Mouse (Mus musculus): ENCODE results near the gene Rassf5. TPM values are rescaled to one million over a fixed set of nuclear protein-coding genes. Genes with fewer than 3 reads are reported as not detected.
"Not testable (repeated sequence)": the region's sequence is repeated elsewhere in the genome, so short reads cannot be mapped to it uniquely, and the experiment has no call there.

The Rassf5 gene
- polyA plus RNA-seq, 1 experiment from 2014 or later, result 6.7 TPM

DNA sequence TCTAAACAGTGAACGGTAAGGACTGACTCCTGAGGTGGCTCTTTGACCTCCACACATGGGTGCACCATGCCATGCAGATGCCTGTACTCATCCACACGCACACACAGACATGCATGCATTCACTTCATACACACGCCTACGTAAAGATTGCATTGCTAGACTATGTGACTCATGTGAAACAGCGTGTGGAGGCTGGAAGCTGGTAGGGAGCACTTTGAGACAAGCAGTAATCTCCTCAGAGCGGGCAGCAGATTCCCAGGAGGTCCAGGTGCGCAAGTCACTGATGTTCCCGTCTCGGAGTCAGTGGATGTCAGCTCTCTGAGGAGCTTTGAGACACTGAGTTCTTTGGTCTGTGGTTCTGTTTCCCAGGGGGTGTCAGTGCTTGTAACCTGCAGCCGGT, 77.4 kb downstream of the Rassf5 start:
- H3K4me1 ChIP-seq (ENCODE audit: control insufficient read depth, insufficient read depth, low read depth, low read length), result no peaks in the 10 kb centered on the region
- no peak overlapping the region for H3K9ac ChIP-seq (ENCODE audit: low read depth, low read length)
- no peak overlapping the region for H3K4me2 ChIP-seq (ENCODE audit: low read length)
- WGBS, result 93% methylated on average over 10 of the region's 10 CpGs
- H3K27me3 ChIP-seq (replicated peaks; ENCODE audit: control insufficient read depth, insufficient read depth, low read length), result no peaks in the 10 kb centered on the region
- H3K27ac ChIP-seq (ENCODE audit: low read depth, low read length), result no peak overlapping the region
- no peak overlapping the region for H3K4me3 ChIP-seq (ENCODE audit: low read length)
- H3K36me3 ChIP-seq (ENCODE audit: control insufficient read depth, insufficient read depth, low read length), result peaks cover 47% of the 10 kb centered on the region
- no peaks in the 10 kb centered on the region for H3K9me3 ChIP-seq (ENCODE audit: control insufficient read depth, low read length)
- ATAC-seq, result no peak

GRCm38 (mm10) chr1:131164427-131164826, 80.6 kb downstream of the Rassf5 start:
- no peak overlapping the region for H3K9ac ChIP-seq (ENCODE audit: low read depth, low read length)
- peaks cover 49% of the 10 kb centered on the region for H3K36me3 ChIP-seq (ENCODE audit: control insufficient read depth, insufficient read depth, low read length)
- no peak for ATAC-seq
- H3K4me2 ChIP-seq (ENCODE audit: low read length), result no peak overlapping the region
- no peaks in the 10 kb centered on the region for H3K27me3 ChIP-seq (replicated peaks; ENCODE audit: control insufficient read depth, insufficient read depth, low read length)
- 84% methylated on average over 6 of the region's 6 CpGs for WGBS
- H3K4me1 ChIP-seq (ENCODE audit: control insufficient read depth, insufficient read depth, low read depth, low read length), result no peaks in the 10 kb centered on the region
- H3K9me3 ChIP-seq (ENCODE audit: control insufficient read depth, low read length), result no peaks in the 10 kb centered on the region
- no peak overlapping the region for H3K4me3 ChIP-seq (ENCODE audit: low read length)
- H3K27ac ChIP-seq (ENCODE audit: low read depth, low read length), result no peak overlapping the region

DNA sequence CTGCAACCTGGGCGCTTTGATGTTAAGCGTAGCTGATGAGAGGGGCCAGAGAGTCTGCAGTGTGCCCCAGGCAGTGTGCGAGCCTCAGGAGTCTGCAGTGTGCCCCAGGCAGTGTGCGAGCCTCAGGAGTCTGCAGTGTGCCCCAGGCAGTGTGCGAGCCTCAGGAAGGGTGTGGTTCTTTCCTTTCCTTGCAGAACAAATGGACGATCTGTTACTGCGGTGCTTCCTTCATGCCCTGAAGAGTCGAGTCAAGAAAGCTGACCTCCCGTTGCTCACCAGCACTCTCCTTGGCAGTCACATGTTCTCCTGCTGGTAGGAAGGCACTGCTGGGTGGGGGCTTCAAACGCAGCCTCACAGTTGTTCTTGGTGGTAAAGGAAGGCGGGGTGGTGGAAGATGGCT, 84.0 kb downstream of the Rassf5 start:
- H3K4me2 ChIP-seq (ENCODE audit: low read length), result no peak overlapping the region
- no peaks in the 10 kb centered on the region for H3K4me1 ChIP-seq (ENCODE audit: control insufficient read depth, insufficient read depth, low read depth, low read length)
- no peak for ATAC-seq
- H3K27ac ChIP-seq (ENCODE audit: low read depth, low read length), result no peak overlapping the region
- no peak overlapping the region for H3K4me3 ChIP-seq (ENCODE audit: low read length)
- no peaks in the 10 kb centered on the region for H3K9me3 ChIP-seq (ENCODE audit: control insufficient read depth, low read length)
- no peak overlapping the region for H3K9ac ChIP-seq (ENCODE audit: low read depth, low read length)
- 85% methylated on average over 11 of the region's 11 CpGs for WGBS
- H3K27me3 ChIP-seq (replicated peaks; ENCODE audit: control insufficient read depth, insufficient read depth, low read length), result no peaks in the 10 kb centered on the region
- peaks cover 37% of the 10 kb centered on the region for H3K36me3 ChIP-seq (ENCODE audit: control insufficient read depth, insufficient read depth, low read length)

GRCm38 (mm10) chr1:131159573-131160327, 85.3 kb downstream of the Rassf5 start:
- WGBS, result 95% methylated on average over 3 of the region's 3 CpGs
- peaks cover 36% of the 10 kb centered on the region for H3K36me3 ChIP-seq (ENCODE audit: control insufficient read depth, insufficient read depth, low read length)

DNA sequence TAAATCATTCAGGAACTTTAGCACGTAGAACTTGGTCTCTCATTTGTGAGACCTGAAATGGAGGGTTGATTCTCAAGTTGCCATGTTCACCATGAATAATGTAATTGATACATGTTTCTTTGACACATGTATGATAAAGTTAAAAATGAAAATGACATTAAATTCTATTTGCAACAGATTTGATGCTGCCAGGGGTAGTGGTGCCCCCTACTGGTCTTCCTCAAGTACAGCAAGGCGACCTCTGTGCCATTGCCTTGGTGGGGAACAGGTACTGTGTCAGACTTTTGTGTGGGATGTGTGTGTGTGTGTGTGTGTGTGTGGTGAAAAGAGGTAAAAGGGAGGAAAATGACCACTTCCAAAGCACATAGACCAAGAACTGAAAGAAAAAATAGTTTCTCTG, 89.6 kb downstream of the Rassf5 start:
- no peak for ATAC-seq
- Histone ChIP-seq H3K4me1 (ENCODE audit: control insufficient read depth, insufficient read depth, low read depth, low read length) (peaks cover 8% of the 10 kb centered on the region), H3K4me2 (ENCODE audit: low read length) (no peak overlapping the region), H3K4me3 (ENCODE audit: low read length) (no peak overlapping the region), H3K9ac (ENCODE audit: low read depth, low read length) (no peak overlapping the region), H3K27ac (ENCODE audit: low read depth, low read length) (no peak overlapping the region), H3K36me3 (ENCODE audit: control insufficient read depth, insufficient read depth, low read length) (peaks cover 12% of the 10 kb centered on the region), H3K27me3 (replicated peaks; ENCODE audit: control insufficient read depth, insufficient read depth, low read length) (no peaks in the 10 kb centered on the region), H3K9me3 (ENCODE audit: control insufficient read depth, low read length) (no peaks in the 10 kb centered on the region)
- 56% methylated on average over 2 of the region's 2 CpGs for WGBS

More at GRCm38 (mm10) chr1:131159573-131160327, 85.3 kb downstream of the Rassf5 start:
- not testable (repeated sequence) for H3K4me1 ChIP-seq (ENCODE audit: control insufficient read depth, insufficient read depth, low read depth, low read length); H3K4me3 ChIP-seq (ENCODE audit: low read length); ATAC-seq; H3K27me3 ChIP-seq (replicated peaks; ENCODE audit: control insufficient read depth, insufficient read depth, low read length); H3K9me3 ChIP-seq (ENCODE audit: control insufficient read depth, low read length); H3K9ac ChIP-seq (ENCODE audit: low read depth, low read length); H3K4me2 ChIP-seq (ENCODE audit: low read length); H3K27ac ChIP-seq (ENCODE audit: low read depth, low read length)

- Histone ChIP-seq H3K9me3 (ENCODE audit: control insufficient read depth, low read length) (no peaks in the 10 kb centered on the region), H3K4me2 (ENCODE audit: low read length) (peak within 1 kb of the TSS; percentile 87), H3K27ac (ENCODE audit: low read depth, low read length) (peak within 1 kb of the TSS; percentile 61), H3K4me1 (ENCODE audit: control insufficient read depth, insufficient read depth, low read depth, low read length) (peaks cover 8% of the 10 kb centered on the region), H3K36me3 (ENCODE audit: control insufficient read depth, insufficient read depth, low read length) (peaks cover 2% of the 10 kb centered on the region; the same call in 1 of the 2 replicates), H3K4me3 (ENCODE audit: low read length) (peak within 1 kb of the TSS; percentile 75), H3K9ac (ENCODE audit: low read depth, low read length) (peak within 1 kb of the TSS; percentile 82), H3K27me3 (replicated peaks; ENCODE audit: control insufficient read depth, insufficient read depth, low read length) (no peaks in the 10 kb centered on the region)
- WGBS, result under 1% methylated on average over 27 of the region's 27 CpGs
- peak; percentile 99 for ATAC-seq
These were observed 91.9 kb downstream of the Rassf5 start, which contains the start of gene Eif2d for GRCm38 (mm10) chr1:131153018-131153629. TSS of gene Eif2d (plus strand) at chr1:131153181.

- Histone ChIP-seq H3K9me3 (ENCODE audit: control insufficient read depth, low read length) (no peaks in the 10 kb centered on the region), H3K4me3 (ENCODE audit: low read length) (no peak overlapping the region), H3K9ac (ENCODE audit: low read depth, low read length) (no peak overlapping the region), H3K27ac (ENCODE audit: low read depth, low read length) (no peak overlapping the region), H3K4me1 (ENCODE audit: control insufficient read depth, insufficient read depth, low read depth, low read length) (peaks cover 8% of the 10 kb centered on the region), H3K27me3 (replicated peaks; ENCODE audit: control insufficient read depth, insufficient read depth, low read length) (no peaks in the 10 kb centered on the region), H3K4me2 (ENCODE audit: low read length) (no peak overlapping the region), H3K36me3 (ENCODE audit: control insufficient read depth, insufficient read depth, low read length) (no peaks in the 10 kb centered on the region)
- no peak for ATAC-seq
- WGBS, result 78% methylated on average over 1 of the region's 1 CpGs
These were observed 95.6 kb downstream of the Rassf5 start for GRCm38 (mm10) chr1:131149496-131149895.

- WGBS, result 89% methylated on average over 3 of the region's 3 CpGs
- no peaks in the 10 kb centered on the region for H3K36me3 ChIP-seq (ENCODE audit: control insufficient read depth, insufficient read depth, low read length)
- H3K27me3 ChIP-seq (replicated peaks; ENCODE audit: control insufficient read depth, insufficient read depth, low read length), result no peaks in the 10 kb centered on the region
- H3K27ac ChIP-seq (ENCODE audit: low read depth, low read length), result no peak overlapping the region
- no peak overlapping the region for H3K4me2 ChIP-seq (ENCODE audit: low read length)
- H3K9ac ChIP-seq (ENCODE audit: low read depth, low read length), result no peak overlapping the region
- no peak overlapping the region for H3K4me3 ChIP-seq (ENCODE audit: low read length)
- no peak for ATAC-seq
- H3K9me3 ChIP-seq (ENCODE audit: control insufficient read depth, low read length), result no peaks in the 10 kb centered on the region
- H3K4me1 ChIP-seq (ENCODE audit: control insufficient read depth, insufficient read depth, low read depth, low read length), result no peaks in the 10 kb centered on the region
These were observed 98.9 kb downstream of the Rassf5 start for GRCm38 (mm10) chr1:131146181-131146614.

- H3K27ac ChIP-seq (ENCODE audit: low read depth, low read length); H3K36me3 ChIP-seq (ENCODE audit: control insufficient read depth, insufficient read depth, low read length): not testable (repeated sequence)
- WGBS, result 89% methylated on average over 3 of the region's 3 CpGs
These were observed 99.8 kb downstream of the Rassf5 start for GRCm38 (mm10) chr1:131145222-131145621.

More at GRCm38 (mm10) chr1:131145222-131145621, 99.8 kb downstream of the Rassf5 start:
- ATAC-seq; H3K4me2 ChIP-seq (ENCODE audit: low read length); H3K4me1 ChIP-seq (ENCODE audit: control insufficient read depth, insufficient read depth, low read depth, low read length); H3K27me3 ChIP-seq (replicated peaks; ENCODE audit: control insufficient read depth, insufficient read depth, low read length); H3K9me3 ChIP-seq (ENCODE audit: control insufficient read depth, low read length); H3K4me3 ChIP-seq (ENCODE audit: low read length); H3K9ac ChIP-seq (ENCODE audit: low read depth, low read length): not testable (repeated sequence)

Measured in hindbrain, embryonic 16.5 days (tissue).